Mouse (Mus musculus) Muller cell, postnatal 12 days (primary cell): Measurements from ENCODE around the gene Mrps18b.
"Not testable (repeated sequence)": the region's sequence is repeated elsewhere in the genome, so short reads cannot be mapped to it uniquely, and the experiment has no call there.

Experiments used
- DNase-seq: peaks from one replicate; pipeline ENCODE4 v3.0.0-alpha.2; 2015; ENCODE audit errors: inconsistent ontology term

Gene Mrps18b

DNA sequence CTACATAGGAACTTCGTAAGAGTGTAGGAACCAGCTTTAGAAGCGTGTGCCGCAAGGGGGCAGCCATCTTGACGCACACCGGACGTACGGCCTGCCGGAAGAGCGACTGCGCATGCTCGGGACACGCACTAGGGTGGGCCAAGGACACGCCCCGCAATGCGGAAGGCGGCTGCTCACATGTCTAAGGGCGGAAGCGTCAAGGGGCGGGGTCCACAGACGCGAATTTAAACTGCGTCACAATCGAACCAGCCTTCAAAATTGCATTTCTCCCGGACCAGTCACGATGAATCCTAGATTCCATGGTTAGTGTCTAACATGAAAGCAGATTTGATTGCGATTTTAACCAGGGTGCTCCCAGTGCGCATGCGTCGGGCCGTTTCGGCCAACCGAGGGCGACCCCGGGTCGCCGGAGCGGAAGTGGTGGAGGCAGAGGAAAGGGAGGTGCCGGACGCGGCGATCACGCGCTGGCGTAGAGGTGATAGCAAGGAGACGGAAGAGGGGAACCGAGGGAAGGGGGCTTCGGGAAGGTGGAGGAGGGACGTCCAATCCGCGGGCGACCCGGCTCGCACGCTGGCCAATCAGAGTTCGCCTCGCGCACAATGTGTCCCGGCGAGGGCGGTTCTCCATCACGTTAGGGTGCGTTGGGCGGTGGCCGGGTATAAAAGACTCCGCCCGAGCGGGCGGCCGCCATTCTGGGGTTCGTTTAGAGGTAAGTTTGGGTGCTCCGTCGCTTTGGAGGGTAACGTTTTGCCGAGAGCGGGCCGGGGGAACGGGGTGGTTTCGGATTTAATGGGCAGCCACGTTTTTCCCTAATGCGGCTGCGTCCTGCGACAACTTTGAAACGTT, at the start of gene Mrps18b, which contains the start of gene Ppp1r10:
TSS of gene Mrps18b (minus strand) at position 93 of the 846 bp plus-strand sequence.
TSS of gene Ppp1r10 (plus strand) at position 138 of the 846 bp plus-strand sequence.
- peak; percentile 100 for DNase-seq

DNA sequence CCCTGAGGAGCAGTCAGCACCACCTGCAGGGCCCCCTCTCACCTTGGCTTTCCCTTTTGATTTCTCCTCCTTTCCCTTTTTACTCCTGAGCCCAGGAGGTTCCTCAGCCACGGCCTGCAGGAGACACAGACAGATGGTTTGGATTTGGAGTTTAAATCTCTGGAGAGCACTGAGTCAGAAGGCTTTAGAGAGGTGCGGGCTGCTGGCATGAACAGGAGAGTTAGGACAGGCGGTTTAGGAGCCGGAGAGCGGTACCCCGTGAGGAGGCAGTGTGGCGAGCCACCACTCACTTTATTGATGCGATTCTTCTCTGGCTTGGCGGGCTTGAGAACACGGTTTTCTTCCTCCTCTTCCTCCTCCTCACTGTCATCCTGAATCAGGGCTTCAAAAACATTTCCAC, 47.1 kb upstream of the Mrps18b start:
- DNase-seq, result no peak

DNA sequence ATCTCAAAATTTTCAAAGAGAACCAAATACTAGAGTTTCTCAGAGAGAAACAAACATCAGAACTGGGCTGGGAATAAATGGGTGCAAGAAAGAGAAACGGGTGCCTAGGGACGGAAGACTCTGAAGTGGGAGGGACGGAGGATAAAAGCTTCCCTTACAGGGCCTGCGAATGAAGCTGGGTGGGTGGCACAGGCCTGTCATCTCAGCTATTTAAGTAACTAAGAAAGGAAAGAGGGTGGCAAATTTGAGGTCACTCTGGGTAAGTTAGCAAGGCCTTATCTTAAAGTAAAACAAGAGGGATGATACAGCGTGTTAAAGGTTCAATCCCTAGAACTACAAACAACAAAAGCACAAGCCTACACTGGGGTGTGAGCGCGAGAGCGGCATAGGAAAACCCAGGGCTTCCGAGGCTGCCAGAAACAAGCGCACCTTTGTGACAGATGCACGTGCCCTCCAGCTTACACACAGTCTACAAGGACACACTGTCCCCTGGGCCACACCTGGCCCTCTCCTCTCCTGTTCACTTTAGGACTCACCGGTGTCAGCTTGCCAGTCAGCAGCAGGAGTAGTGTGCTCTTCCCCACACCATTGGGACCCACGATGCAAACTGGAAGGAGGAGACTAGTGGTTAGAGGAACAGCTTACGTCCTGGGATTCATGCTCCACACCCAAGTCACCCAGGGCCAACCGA, 42.5 kb upstream of the Mrps18b start:
- no peak for DNase-seq

DNA sequence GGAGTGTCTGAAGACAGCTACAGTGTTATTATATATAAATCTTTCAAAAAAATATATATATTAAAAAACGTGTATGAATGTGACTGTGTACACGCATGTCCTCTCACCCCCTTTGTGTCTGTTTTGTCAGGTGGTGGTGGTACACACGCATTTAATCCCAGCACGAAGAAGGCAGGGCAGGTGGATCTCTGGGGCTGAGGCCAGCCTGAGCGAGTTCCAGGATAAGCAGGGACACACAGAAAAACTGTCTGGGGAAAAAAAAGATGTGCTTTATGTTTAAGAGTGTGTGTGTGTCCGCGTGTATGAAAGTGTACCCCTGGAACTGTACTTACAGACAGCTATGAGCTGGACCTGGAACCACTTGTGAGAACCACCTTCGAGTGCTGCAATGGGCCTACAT, 38.5 kb upstream of the Mrps18b start:
- DNase-seq, result no peak

DNA sequence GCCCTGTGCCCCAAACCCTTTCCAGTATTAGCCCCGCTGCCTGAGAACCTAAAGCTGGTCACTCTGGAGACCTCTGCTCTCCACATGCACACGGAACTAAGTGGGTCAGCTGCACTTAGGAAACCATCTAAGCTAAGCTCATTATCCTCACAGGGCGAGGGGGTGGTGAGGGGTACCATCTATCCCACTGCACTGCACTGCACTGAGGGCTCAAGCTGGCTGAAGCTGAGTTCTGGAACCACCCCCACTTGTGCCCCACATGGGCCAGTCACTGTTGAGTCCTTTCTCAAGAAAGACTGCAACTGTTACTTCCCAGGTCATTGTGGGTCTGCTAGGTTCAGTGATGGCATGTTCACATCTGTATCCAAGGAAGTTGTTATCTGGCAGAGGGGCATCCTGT, 36.4 kb upstream of the Mrps18b start:
- not testable (repeated sequence) for DNase-seq

DNA sequence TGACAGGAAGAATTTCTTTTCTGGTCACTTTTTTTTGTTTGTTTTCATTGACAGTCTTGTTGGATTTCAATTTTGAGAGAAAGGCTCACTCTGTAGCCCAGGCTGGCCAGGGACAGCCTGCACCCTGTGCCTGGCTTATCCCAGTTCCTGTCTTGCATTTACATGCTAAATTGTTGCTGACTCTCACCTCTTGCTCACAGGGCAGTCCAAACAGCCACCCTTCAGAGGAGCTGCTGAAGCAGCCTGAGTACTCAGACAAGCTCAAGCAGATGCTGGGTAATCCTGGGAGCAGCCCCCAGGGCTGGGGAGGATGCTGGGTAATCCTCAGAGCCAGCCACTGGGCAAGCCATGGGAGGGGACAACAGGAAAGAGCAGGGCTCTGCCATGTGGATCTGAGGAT, 34.8 kb upstream of the Mrps18b start:
- DNase-seq, result not testable (repeated sequence)

DNA sequence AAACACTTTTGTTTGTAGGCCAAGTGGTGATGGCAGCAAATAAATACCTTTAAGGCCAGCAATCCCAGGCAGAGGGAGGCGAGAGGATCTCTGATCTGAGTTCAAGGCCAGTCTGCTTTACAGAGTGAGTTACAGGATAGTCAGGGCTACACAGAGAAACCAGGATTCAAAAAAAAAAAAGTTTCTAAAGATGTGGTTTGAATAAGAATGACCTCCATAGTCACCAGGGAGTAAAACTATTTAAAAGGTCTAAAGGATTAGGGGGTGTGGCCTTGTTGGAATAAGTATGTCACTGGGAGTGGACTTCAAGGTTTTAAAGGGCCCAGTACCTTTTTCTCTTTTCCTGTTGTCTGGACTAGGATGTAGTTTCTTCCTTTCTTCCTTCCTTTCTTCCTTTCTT, 23.8 kb upstream of the Mrps18b start:
- DNase-seq, result no peak

DNA sequence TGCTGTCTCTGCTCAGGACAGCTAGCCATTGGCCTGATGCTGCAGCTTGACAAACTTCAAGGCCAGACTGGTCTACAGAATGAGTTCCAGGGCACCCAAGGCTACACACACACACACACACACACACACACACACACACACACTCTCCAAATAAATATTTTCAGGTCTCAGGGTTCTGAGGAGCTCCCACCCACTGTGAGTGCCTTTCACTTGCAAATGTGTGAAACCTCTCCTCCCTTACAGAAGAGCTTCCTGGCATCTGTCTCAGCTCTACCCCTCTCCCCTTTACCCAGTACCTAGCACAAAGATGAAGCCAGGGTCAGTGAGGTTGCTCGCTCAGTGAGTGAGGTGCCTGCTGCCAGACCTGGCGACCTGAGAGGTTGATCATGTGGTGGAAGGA, 22.9 kb upstream of the Mrps18b start:
- DNase-seq, result no peak

DNA sequence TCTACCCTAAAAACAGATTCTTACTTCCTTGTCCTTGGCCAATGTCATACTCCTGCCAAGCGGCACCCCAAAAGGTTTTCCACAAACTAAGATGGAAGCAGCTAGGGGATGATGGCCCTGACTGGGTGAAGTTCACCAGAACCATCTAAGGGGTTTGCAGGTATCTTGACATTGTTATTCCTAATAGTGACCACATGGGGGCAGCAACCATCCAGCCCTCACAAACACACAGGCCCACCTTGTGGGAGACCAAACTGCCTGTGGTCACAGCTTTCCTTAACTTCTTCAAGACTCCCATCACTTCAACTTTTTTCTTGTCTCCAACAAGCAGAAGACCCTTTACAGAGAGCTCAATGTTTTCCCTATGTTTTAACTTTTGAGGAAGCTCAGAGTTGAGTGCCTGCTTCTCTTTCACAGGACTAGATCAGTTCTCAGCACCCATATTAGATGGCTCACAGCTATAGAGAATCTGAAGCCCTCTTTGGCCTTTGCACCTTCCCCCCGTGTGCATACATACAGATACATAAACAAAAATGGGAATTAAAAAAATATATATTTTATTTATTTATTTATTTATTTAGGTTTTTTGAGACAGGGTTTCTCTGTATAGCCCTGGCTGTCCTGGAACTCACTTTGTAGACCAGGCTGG, 21.6 kb upstream of the Mrps18b start:
- DNase-seq, result peak; percentile 41

DNA sequence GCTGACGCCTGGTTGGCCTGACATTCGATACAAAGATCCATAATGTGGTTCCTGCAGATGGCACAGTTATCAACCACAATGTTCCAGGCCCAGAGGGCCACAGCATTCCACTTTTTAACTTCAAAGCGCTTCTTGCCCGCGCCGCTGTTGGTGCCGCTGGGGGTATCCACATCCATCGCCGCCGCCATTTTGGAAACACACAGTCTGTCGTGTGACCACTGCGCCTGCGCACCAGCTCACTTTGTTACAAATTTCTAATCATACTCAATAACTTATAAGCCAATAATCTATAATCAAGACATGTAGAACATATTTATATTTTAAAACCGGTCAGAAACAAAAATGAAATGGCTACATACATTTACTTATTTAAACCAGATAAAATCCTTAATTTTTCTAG, 19.6 kb upstream of the Mrps18b start:
- not testable (repeated sequence) for DNase-seq

DNA sequence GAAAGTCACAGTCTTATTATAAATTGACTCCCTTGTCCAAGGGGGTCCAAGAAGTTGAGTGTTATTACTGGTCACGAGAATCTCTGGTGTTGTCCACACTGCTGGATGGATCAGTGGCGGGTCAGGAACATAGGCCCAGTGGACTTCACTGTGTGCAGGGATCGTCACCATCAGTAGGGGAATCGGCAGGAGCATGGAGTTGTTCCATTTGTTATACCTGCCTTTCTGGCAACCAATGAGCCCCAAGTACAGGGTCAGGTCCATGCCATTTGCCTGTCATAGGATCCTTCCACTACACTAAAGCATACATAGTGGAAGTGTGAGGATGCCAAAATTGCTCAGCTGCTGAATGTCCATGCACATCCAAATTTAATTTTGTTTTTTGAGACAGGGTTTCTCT, 16.4 kb upstream of the Mrps18b start:
- DNase-seq, result no peak

DNA sequence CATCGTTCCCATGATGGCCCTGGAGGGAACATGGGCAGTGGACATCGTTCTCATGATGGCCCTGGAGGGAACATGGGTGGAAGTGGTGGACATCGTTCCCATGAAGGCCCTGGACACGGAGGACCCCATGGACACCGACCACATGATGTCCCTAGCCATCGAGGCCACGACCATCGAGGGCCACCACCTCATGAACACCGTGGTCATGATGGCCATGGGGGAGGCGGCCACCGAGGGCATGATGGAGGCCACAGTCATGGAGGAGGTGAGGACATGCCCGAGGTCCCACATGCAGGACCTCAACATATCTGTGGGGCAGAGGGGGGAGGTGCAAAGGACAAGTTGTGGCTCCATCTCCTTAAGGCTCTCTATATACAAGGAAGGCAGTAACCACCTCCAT, 14.4 kb upstream of the Mrps18b start:
- no peak for DNase-seq

DNA sequence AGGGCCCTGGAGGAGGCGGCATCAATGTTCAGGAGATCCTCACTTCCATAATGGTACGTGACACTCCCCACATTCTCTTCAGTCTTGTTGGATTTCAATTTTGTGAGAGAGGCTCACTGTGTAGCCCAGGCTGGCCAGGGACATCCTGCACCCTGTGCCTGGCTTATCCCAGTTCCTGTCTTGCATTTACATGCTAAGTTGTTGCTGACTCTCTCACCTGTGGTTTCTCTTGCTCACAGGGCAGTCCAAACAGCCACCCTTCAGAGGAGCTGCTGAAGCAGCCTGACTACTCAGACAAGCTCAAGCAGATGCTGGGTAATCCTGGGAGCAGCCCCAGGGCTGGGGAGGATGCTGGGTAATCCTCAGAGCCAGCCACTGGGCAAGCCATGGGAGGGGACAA, 13.3 kb upstream of the Mrps18b start:
- no peak for DNase-seq

DNA sequence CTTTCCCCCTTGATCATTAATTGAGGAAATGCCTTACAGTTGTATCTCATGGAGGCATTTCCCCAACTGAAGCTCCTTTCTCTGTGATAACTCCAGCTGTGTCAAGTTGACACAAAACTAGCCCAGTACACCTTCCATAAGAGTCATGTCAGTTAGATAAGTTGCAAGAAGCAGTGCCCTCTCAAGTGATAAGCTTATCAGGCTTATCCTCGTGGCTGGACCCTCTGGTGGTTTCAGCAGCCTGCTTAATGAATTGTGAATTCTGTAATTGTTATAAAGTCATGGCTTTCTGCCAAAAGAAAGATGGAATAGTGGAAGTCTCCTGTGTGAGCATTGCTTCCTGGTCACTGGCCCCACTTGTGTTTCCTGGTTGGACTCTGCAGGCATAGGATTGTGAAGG, 11.3 kb upstream of the Mrps18b start:
- DNase-seq, result no peak

DNA sequence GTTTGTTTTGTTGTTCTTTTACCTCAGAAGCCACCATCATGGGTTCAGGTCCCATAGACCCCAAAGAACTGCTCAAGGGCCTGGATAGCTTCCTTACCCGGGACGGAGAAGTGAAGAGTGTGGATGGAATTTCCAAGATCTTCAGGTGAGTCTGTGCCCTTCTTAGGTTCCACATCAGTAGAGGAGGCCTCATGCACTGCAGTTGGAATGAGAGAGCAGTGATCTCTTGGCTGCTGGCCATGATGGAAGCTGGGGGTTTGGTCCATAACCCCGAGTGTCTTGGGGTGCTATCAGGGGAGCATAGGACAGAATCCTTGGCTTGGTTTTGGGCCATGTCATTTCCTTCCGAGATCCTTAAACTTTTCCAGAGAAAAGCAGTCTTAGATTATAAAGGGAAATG, 7.1 kb upstream of the Mrps18b start:
- DNase-seq, result no peak

DNA sequence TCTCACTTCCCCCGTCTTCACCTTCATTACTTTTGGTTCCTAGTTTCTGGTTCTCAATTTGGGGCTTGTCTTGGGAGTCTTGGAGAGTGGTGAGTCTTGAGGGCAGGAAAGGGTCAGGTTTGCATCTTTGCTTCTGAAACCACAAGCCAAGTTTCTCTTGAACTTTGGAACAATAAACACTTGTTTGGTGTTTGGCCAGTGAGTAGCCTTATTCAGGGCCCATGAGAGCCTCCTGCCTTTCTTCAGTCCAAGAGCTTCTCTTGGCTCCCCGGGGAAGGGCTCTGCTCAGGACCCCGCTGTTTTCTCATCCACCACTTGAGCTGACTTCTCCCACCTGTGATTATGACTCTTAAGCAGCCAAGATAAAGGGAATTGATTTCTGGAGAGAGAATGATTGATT, 6.4 kb upstream of the Mrps18b start:
- no peak for DNase-seq

DNA sequence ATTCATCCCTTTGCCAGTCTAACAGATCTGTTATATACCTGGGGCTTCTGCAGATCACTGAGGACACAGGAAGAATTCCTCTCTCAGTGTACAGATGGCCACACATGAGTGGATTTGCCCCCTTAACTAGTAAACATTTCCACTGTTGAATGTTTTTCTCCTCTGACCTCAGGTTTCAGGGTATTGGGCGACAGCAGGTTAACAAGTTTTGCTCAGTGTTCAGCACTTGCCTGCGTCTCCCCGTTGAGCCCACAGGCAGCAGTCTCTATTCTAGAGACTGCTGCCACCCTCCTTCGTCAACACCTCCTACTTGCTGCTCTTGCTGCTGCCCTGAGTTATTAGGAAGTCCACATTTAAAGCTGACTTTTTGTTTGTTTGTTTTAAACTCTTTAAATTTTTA, 5.5 kb upstream of the Mrps18b start:
- DNase-seq, result no peak

DNA sequence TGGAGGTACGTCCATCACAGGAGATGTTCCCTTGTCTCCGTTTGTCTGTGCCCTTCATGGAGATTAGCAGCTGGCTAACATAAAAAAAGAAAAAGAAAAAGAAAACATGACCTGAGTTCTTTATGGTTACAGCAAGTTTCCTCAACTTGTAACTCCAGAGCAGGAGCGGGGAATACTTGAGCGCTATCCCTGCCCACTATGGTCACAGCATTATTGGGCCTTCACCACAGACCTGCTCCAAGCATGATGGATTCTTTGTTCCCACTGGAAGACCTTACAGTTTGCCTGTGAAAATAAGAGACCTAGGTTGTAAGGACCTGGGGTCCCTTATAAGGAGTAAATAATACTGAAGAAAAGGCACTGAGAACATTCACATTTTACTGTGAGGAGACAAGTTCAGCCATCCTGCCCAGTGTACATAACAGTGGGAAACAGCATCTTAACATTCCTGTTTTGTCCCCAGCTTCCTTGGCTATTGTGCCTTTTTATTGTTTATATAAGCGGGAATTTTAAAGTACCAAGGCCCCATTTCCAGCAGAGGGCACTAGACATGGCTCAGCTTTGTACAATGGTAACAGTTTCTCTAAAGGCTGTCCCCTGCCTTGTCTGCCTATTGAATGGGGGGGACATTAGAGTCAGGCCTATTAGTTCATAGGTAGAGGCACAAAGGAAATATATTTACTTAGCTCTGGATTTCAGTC, 4.8 kb upstream of the Mrps18b start:
- DNase-seq, result peak; percentile 48

DNA sequence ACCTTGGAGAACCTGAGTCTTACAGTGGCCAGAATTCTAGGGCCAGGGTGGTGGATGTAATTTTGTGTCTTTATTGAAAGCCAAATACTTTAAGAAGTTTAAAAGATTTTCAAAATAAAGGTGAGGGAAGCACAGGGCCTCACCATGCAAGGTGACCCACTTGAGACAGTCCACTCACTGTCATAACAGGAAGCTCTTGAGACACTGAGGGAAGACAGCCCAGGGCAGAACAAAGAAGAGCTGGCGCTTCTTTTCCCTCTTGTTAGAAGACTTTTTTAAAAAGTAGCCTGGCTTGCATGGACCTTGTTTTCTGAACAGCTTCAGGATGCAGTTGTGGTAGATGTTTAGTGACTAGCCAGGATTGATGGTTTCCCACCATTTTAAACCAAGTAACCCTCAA, 4.2 kb upstream of the Mrps18b start:
- DNase-seq, result no peak

DNA sequence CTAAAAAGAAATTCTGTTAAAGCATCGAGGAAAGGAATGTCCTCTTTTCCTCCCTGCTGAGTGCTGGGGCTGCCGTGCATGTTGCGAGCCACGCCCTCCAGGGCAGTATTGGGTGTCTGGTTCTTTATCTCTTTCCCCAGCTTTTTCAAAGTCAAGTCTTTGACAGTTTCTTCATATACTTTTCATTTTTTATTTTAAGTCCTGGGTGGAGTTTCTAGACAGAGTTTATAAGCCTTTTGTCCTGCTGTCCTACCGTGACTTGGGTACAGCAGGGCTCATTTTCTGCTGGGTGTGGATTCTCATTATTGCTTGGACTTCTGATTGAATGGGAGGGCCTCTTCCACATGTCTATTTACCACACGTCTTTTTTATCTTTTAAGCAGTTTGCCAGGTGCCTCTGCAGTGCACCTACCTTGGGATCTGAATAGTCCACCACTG, 3.7 kb upstream of the Mrps18b start:
- DNase-seq, result no peak

DNA sequence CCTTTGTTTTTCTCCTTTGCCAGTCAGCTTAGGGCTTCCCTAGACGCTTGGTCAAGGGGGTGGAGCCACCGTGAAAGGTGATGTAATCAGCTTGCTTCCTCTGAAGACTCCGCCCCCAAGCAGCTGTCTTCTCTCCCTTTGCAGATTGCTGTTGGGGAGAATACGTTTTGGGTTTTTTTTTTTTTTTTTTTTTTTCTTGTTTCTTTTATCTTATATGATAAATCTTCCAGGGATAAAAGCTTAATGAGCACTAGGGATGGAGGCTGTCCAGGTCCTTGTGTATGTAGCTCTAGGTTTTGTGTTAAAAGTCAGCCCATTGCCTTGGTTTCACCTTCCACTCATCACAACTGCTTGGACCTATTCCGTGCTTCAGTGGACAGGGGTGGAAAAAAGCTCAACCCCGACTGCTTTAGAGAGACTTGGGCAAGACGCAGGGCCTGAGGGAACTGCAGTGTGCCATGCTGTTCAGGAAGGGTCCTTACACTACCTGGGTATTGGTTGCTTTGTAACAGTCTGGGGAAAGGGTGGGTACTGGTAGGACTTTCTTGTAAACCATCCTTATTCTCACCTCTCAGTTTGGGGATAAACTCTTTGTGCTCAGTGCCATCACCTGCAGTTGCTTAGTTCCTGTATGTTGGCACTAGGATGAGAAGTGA, 3.0 kb upstream of the Mrps18b start:
- peak; percentile 94 for DNase-seq
